Mouse (Mus musculus) bone marrow macrophage, adult 2 months (primary cell): ENCODE data around the gene Sowahb. TPM values are rescaled to one million over a fixed set of nuclear protein-coding genes. Genes with fewer than 3 reads are reported as not detected.
A peak's percentile ranks its signal among the peaks of the same experiment; 100 is the strongest.

Source experiments
- H3K27ac ChIP-seq: 2 replicates; pipeline ENCODE4 v1.5.1; 2012; ENCODE audit warnings: low read depth, low read length; ENCODE audit not compliant: insufficient read depth
- H3K4me1 ChIP-seq: 2 replicates; pipeline ENCODE4 v1.6.1; 2012; ENCODE audit warnings: low read length; ENCODE audit not compliant: control insufficient read depth, insufficient read depth
- H3K4me3 ChIP-seq: 2 replicates; pipeline ENCODE4 v1.5.1; 2012; ENCODE audit warnings: mild to moderate bottlenecking, low read length, moderate library complexity; ENCODE audit not compliant: insufficient read depth
- CTCF ChIP-seq: IDR thresholded peaks from 2 replicates; pipeline ENCODE4 v1.5.1; 2012; ENCODE audit warnings: low read depth, mild to moderate bottlenecking, low read length, moderate library complexity
- POLR2A ChIP-seq: IDR thresholded peaks from 2 replicates; pipeline ENCODE4 v1.6.1; 2012; ENCODE audit warnings: mild to moderate bottlenecking, low read depth, low read length, borderline replicate concordance
- polyA plus RNA-seq: library from polyadenylated mRNA; stranded (reverse); fragments of >200 nt; gene quantifications from 2 replicates; pipeline ENCODE4 v1.2.4, GENCODE M21; 2012; ENCODE audit not compliant: missing spikeins, insufficient read depth, insufficient read length

Sowahb gene
- polyA plus RNA-seq, 1 experiment, result not detected

GRCm38 (mm10) chr5:93077661-93078323 lies 33.0 kb upstream of the Sowahb start:
- no peak overlapping the region for H3K4me3 ChIP-seq
- no peak overlapping the region for H3K27ac ChIP-seq

GRCm38 (mm10) chr5:93060865-93061264 lies 16.0 kb upstream of the Sowahb start:
- Histone ChIP-seq H3K4me1 (peaks cover 2% of the 10 kb centered on the region; the same call in 1 of the 2 replicates), H3K27ac (no peak overlapping the region), H3K4me3 (no peak overlapping the region)
- TF ChIP-seq CTCF, result no peak
- no peak for TF ChIP-seq POLR2A

More at GRCm38 (mm10) chr5:93077661-93078323, 33.0 kb upstream of the Sowahb start:
- TF ChIP-seq POLR2A, result no peak
- TF ChIP-seq CTCF, result no peak
- H3K4me1 ChIP-seq, result no peaks in the 10 kb centered on the region

- no peak overlapping the region for H3K4me3 ChIP-seq
- TF ChIP-seq CTCF (no peak), POLR2A (no peak)
- H3K27ac ChIP-seq, result no peak overlapping the region
- no peaks in the 10 kb centered on the region for H3K4me1 ChIP-seq
These were observed 9.0 kb upstream of the Sowahb start for GRCm38 (mm10) chr5:93053606-93054397.

GRCm38 (mm10) chr5:93051951-93052350 lies 7.1 kb upstream of the Sowahb start:
- no peak for TF ChIP-seq POLR2A
- Histone ChIP-seq H3K27ac (no peak overlapping the region), H3K4me1 (no peaks in the 10 kb centered on the region)

GRCm38 (mm10) chr5:93051041-93051440 lies 6.2 kb upstream of the Sowahb start:
- no peak for TF ChIP-seq CTCF
- TF ChIP-seq POLR2A, result no peak
- H3K4me1 ChIP-seq, result no peaks in the 10 kb centered on the region

More at GRCm38 (mm10) chr5:93051951-93052350, 7.1 kb upstream of the Sowahb start:
- no peak overlapping the region for H3K4me3 ChIP-seq

GRCm38 (mm10) chr5:93049971-93050370 lies 5.1 kb upstream of the Sowahb start:
- Histone ChIP-seq H3K4me1 (no peaks in the 10 kb centered on the region), H3K4me3 (no peak overlapping the region), H3K27ac (no peak overlapping the region)
- TF ChIP-seq POLR2A (no peak), CTCF (no peak)

More at GRCm38 (mm10) chr5:93051041-93051440, 6.2 kb upstream of the Sowahb start:
- H3K27ac ChIP-seq, result no peak overlapping the region
- no peak overlapping the region for H3K4me3 ChIP-seq

- Histone ChIP-seq H3K4me3 (no peak overlapping the region), H3K27ac (no peak overlapping the region), H3K4me1 (no peaks in the 10 kb centered on the region)
- no peak for TF ChIP-seq POLR2A
- TF ChIP-seq CTCF, result no peak
These were observed 3.8 kb upstream of the Sowahb start for GRCm38 (mm10) chr5:93048481-93049240.

- TF ChIP-seq POLR2A (no peak), CTCF (no peak)
- H3K4me1 ChIP-seq, result no peaks in the 10 kb centered on the region
- no peak overlapping the region for H3K4me3 ChIP-seq
- H3K27ac ChIP-seq, result no peak overlapping the region
These were observed 1.6 kb upstream of the Sowahb start for GRCm38 (mm10) chr5:93046306-93046845.

- no peaks in the 10 kb centered on the region for H3K4me1 ChIP-seq
- H3K27ac ChIP-seq, result no peak overlapping the region
- no peak for TF ChIP-seq CTCF
- no peak for TF ChIP-seq POLR2A
- H3K4me3 ChIP-seq, result peak overlapping the region; percentile 45
These were observed 521 bp upstream of the Sowahb start for GRCm38 (mm10) chr5:93045371-93045714.

- Histone ChIP-seq H3K27ac (no peak overlapping the region), H3K4me3 (peak overlapping the region; percentile 45), H3K4me1 (peaks cover 8% of the 10 kb centered on the region)
- TF ChIP-seq POLR2A (no peak), CTCF (no peak)
These were observed 886 bp downstream of the Sowahb start for GRCm38 (mm10) chr5:93043688-93044583.
